Mouse (Mus musculus) retina, postnatal 1 day (tissue): ENCODE measurements around the gene Ripk4.
A peak's percentile ranks its signal among the peaks of the same experiment; 100 is the strongest.

Experiments
- DNase-seq: peaks from one replicate; pipeline ENCODE4 v3.0.0-alpha.2; 2012

Ripk4 gene

GRCm38 (mm10) chr16:97734760-97735322 lies 28.7 kb downstream of the Ripk4 start:
- peak; percentile 6 for DNase-seq

DNA sequence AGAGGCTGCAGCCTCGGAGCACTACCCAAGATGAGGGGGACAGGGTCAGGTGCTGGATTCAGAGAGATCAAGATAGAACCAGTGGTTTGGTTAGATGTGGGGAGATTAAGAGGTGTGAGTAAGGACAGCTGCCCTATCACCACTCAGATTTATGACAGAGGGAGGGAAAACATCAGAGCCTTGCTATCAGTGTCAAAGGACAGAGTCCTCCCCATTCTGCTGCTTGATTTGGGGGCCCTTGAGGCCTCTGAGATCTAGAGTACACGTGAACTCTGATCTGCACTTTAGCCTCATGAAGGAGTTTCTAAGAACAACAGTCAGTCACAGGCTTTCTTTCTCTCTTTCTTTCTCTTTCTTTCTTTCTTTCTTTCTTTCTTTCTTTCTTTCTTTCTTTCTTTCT lies 30.0 kb downstream of the Ripk4 start:
- no peak for DNase-seq

DNA sequence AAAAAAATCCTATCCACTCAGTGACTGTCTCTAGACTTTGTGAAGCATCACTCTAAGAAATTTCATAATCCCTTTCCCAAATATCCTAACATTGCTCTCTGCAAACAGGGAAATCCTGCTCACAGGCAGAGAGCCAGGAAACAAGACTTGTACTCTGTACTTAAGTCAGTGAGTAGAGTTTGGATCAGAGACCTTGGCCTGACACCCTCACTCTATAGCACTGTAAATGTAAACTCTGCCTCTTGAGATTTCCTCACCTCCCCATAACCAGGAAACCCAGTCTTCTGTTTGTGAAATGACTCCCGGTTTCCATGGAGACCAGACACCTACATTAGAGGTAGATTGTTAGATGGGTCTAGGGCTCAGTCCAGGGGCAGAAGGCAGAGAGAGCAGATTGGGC lies 33.3 kb downstream of the Ripk4 start:
- DNase-seq, result no peak

- DNase-seq, result no peak
These were observed 37.2 kb downstream of the Ripk4 start for GRCm38 (mm10) chr16:97726436-97726835.

- no peak for DNase-seq
These were observed 43.5 kb downstream of the Ripk4 start for GRCm38 (mm10) chr16:97720093-97720492.

DNA sequence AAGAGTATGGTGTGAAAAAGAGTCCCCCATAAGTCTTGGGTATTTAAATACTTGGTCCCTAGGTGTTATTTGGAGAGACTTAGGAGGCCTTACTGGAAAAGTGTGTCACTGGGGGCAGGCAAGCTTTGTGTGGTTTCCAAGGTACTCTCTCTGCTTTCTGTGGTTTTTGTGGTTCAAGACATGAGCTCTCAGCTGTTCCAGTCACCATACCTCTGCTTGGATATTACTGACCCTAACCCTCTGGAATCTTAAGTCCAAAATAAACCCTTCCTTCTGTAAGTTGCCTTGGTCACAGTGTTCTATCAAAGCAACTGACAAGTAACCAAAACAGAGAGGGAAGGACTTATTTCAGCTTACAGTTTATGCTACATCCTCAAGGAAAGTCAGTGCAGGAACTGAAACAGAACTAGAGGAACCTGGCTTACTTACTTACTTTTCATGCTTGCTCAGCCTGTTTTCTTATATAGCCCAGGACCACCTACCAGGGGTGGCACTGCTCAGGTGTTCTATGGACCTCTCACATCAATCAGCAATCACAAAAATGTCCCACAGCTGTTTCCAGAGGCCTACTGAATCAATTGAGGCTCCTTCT lies 44.1 kb downstream of the Ripk4 start:
- no peak for DNase-seq

DNA sequence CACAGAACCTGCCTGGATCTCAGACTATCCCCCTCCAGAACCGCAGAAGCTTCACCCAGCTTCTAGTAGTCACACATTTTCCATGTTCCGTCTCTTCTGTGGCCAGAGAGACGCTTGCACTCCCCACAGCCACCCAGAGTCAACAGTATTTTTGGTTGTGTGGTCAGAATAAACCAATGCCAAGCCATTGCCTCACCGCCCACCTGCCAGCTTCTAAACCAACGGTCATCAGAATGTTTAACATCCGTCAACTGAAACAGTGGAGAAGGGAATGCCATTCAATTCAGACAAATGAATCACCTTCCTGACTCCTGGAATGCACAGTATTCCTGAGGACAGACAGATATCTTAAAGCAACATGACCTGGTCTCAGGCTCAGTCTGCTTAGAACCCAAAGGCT lies 47.0 kb downstream of the Ripk4 start:
- no peak for DNase-seq

DNA sequence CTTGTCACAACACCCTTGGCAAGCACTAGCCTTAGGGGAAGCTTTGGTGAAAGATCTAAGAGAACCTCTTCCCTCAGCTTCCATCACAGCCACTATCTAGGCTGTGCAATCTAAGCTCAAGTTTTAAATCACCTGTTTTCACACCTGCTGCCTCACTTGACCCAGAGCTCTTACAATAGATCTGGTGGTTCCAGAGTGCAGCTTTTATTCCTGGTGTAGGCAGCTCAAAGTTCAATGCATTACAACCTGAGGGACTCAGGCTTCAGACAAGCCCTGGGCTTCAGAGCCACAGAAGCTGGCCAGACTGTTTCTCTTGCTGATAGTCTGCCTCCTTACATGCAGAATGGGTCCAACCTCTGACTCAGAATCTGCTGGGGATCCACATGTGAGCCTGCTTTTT lies 51.5 kb downstream of the Ripk4 start:
- DNase-seq, result no peak

- peak; percentile 9 for DNase-seq
These were observed 61.7 kb downstream of the Ripk4 start for GRCm38 (mm10) chr16:97701871-97702270.

GRCm38 (mm10) chr16:97697769-97698168 lies 65.8 kb downstream of the Ripk4 start:
- DNase-seq, result peak; percentile 10

- DNase-seq, result no peak
These were observed 67.9 kb downstream of the Ripk4 start for GRCm38 (mm10) chr16:97695709-97696108.
